ENCODE assay signal across 23 mouse cellular contexts in the genomic region with DNA sequence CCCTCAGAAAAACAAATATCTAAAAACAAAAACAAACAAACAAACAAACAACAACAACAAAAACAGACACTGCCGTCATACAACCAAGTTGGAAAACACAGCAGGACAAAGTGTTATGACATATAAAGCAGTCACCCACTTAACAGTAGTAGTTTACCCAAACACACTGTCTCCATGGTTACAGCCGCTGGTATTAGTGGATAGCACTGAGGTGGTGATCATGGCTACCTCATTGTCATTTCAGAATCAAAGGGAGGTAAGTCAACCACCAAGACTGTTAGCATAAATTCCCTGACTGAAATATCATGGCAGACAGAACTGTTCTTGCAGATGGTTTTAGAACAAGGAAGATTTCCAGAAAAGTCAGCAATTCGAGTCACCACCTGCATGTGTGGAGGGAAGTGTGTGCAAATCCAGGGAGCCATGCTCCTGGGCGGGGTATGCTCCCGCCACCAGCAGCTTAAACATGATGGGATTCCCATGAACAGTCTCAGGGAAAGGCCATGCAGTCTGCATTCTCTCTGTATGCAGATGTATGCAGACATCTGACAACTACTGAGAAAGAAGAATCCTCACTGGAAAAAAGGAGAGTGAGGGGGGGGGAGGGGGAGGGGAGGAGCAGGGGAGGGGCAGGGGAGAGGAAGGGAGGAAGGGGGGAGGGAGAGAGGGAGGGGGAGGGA.
DNase-seq lines count a peak whose midpoint lies in the region; ATAC-seq and TF ChIP-seq lines count a peak whose summit lies in the region.
"Had no signal": no experiment of that assay in that cellular context is flagged by ENCODE, and none has a peak within 500 bp of the region (broad histone marks: within the 10 kb centered on the region; RNA-seq: fewer than 3 reads in every experiment).

No protein-coding gene starts in this region.

- H3K4me2 ChIP-seq in limb, embryonic 11.5 days (ENCODE audit: low read depth, severe bottlenecking), result no peak overlapping the region
- no peak overlapping the region for H3K4me2 ChIP-seq in kidney, embryonic 15.5 days
- H3K4me2 ChIP-seq: heart, embryonic 13.5 days; liver, embryonic 11.5 days had no signal

- no peaks in the 10 kb centered on the region for H3K4me1 ChIP-seq in limb, embryonic 11.5 days (ENCODE audit: control insufficient read depth, insufficient read depth, low read length)
- no peaks in the 10 kb centered on the region for H3K4me1 ChIP-seq in limb, embryonic 10.5 days
- no peaks in the 10 kb centered on the region for H3K4me1 ChIP-seq in kidney, embryonic 15.5 days
- H3K4me1 ChIP-seq: heart, embryonic 13.5 days had no signal

- no peaks in the 10 kb centered on the region for H3K9me3 ChIP-seq in limb, embryonic 11.5 days (ENCODE audit: control insufficient read depth, low read length)
- H3K9me3 ChIP-seq in limb, embryonic 10.5 days (replicated peaks), result no peaks in the 10 kb centered on the region
- no peaks in the 10 kb centered on the region for H3K9me3 ChIP-seq in kidney, embryonic 15.5 days (replicated peaks)
- H3K9me3 ChIP-seq: heart, embryonic 13.5 days had no signal

- no peak for ATAC-seq in limb, embryonic 11.5 days (ENCODE audit: insufficient number of reproducible peaks, low FRiP score, low TSS enrichment, low read depth)
- no peak for ATAC-seq in kidney, embryonic 15.5 days (replicated peaks; ENCODE audit: low FRiP score)
- ATAC-seq: inflammation-experienced regulatory T-cells, adult 6 months had no signal

- H3K9ac ChIP-seq in limb, embryonic 11.5 days (ENCODE audit: low read length), result no peak overlapping the region
- no peak overlapping the region for H3K9ac ChIP-seq in kidney, embryonic 15.5 days
- H3K9ac ChIP-seq: heart, embryonic 13.5 days had no signal

- H3K27ac ChIP-seq in limb, embryonic 11.5 days (replicated peaks; ENCODE audit: low read depth, low read length), result no peak overlapping the region
- H3K27ac ChIP-seq in limb, embryonic 10.5 days, result no peak overlapping the region
- H3K27ac ChIP-seq in layer of hippocampus, adult 2 months, result no peak overlapping the region
- no peak overlapping the region for H3K27ac ChIP-seq in kidney, embryonic 15.5 days
- H3K27ac ChIP-seq: heart, embryonic 13.5 days; left cerebral cortex, adult 2 months had no signal

- no peak for TF ChIP-seq CTCF in layer of hippocampus, adult 2 months (conservative IDR thresholded peaks at IDR 0.05)

- H3K4me3 ChIP-seq in limb, embryonic 11.5 days (ENCODE audit: low read depth, low read length), result no peak overlapping the region
- H3K4me3 ChIP-seq in limb, embryonic 10.5 days, result no peak overlapping the region
- no peak overlapping the region for H3K4me3 ChIP-seq in layer of hippocampus, adult 2 months
- H3K4me3 ChIP-seq in kidney, embryonic 15.5 days (replicated peaks), result no peak overlapping the region
- H3K4me3 ChIP-seq: heart, embryonic 13.5 days; left cerebral cortex, adult 2 months had no signal

- H3K27me3 ChIP-seq in limb, embryonic 11.5 days (ENCODE audit: control insufficient read depth, insufficient read depth, low read length), result no peaks in the 10 kb centered on the region
- H3K27me3 ChIP-seq in limb, embryonic 10.5 days (ENCODE audit: low read depth, poor library complexity, severe bottlenecking), result no peaks in the 10 kb centered on the region
- no peaks in the 10 kb centered on the region for H3K27me3 ChIP-seq in kidney, embryonic 15.5 days
- H3K27me3 ChIP-seq: heart, embryonic 13.5 days had no signal

- WGBS in limb, embryonic 11.5 days, result 65% methylated on average over 5 of the region's 5 CpGs
- WGBS in limb, embryonic 10.5 days, result 68% methylated on average over 5 of the region's 5 CpGs
- 74% methylated on average over 5 of the region's 5 CpGs for WGBS in kidney, embryonic 15.5 days

- H3K36me3 ChIP-seq in limb, embryonic 11.5 days (ENCODE audit: control insufficient read depth, insufficient read depth, low read length), result no peaks in the 10 kb centered on the region
- H3K36me3 ChIP-seq in limb, embryonic 10.5 days, result no peaks in the 10 kb centered on the region
- H3K36me3 ChIP-seq in kidney, embryonic 15.5 days, result no peaks in the 10 kb centered on the region
- H3K36me3 ChIP-seq: heart, embryonic 13.5 days had no signal

- peak; percentile 21 for DNase-seq in limb, embryonic 11.5 days (ENCODE audit: low spot score)
- DNase-seq in limb, embryonic 10.5 days (ENCODE audit: low spot score), result no peak
- peak; percentile 11 for DNase-seq in retina, postnatal 1 day
- DNase-seq in retina, embryonic 14.5 days (ENCODE audit: low spot score), result no peak
- peak; percentile 41 for DNase-seq in mesoderm, embryonic 11.5 days (ENCODE audit: low read depth, low spot score)
- DNase-seq in layer of hippocampus, adult 2 months (ENCODE audit: low spot score in 2 of 2), result no peak
- DNase-seq: adrenal gland, adult 8-10 months; cerebellum, adult 11 months; cerebellum, postnatal 10 days; gastrocnemius, postnatal 14 days; heart, postnatal 36 days; kidney, adult 2 months; kidney, postnatal 36 days; layer of hippocampus, adult 9-11 months; left cerebral cortex, postnatal 4 days; lung, adult 18-20 months; right cerebral cortex, postnatal 25 days; thymus, adult 18-20 months had no signal

Comparison
In these comparisons a context has a peak if more than half of its experiments do, and no peak if none do; other contexts are left out.
1. DNase-seq: peak in limb, embryonic 11.5 days (single experiment), retina, postnatal 1 day (single experiment) and mesoderm, embryonic 11.5 days (single experiment); none in limb, embryonic 10.5 days (single experiment), retina, embryonic 14.5 days (single experiment) and layer of hippocampus, adult 2 months (0 of 2).